Mouse (Mus musculus) myocyte (in vitro differentiated cells): ENCODE data around the gene Smap2. TPM values are rescaled to one million over a fixed set of nuclear protein-coding genes. Genes with fewer than 3 reads are reported as not detected.

Source experiments
- H3K27me3 ChIP-seq: one replicate; pipeline ENCODE4 v1.6.1; 2011; ENCODE audit not compliant: control insufficient read depth, insufficient read depth, insufficient read length
- H3K36me3 ChIP-seq: one replicate; pipeline ENCODE4 v1.6.1; 2011; ENCODE audit not compliant: control insufficient read depth, insufficient read depth
- H3K4me2 ChIP-seq: one replicate; pipeline ENCODE4 v1.6.1; 2011; ENCODE audit warnings: low read depth, control low read depth
- H3K4me3 ChIP-seq: one replicate; pipeline ENCODE4 v1.5.1; 2011; ENCODE audit warnings: mild to moderate bottlenecking, control low read depth, moderate library complexity
- H3K79me2 ChIP-seq: one replicate; pipeline ENCODE4 v1.6.1; 2011; ENCODE audit not compliant: control insufficient read depth, insufficient read depth
- H3ac ChIP-seq: one replicate; pipeline ENCODE4 v1.6.1; 2011; ENCODE audit not compliant: control insufficient read depth, insufficient read length
- CEBPB ChIP-seq: IDR thresholded peaks from 2 replicates; pipeline ENCODE4 v1.6.1; 2011; ENCODE audit warnings: mild to moderate bottlenecking, moderate library complexity; ENCODE audit not compliant: poor library complexity, insufficient read depth, severe bottlenecking
- E2F4 ChIP-seq: IDR thresholded peaks from one replicate; pipeline ENCODE4 v1.6.1; 2011; ENCODE audit warnings: mild to moderate bottlenecking, control low read depth, moderate library complexity; ENCODE audit not compliant: insufficient read depth
- MAX ChIP-seq: IDR thresholded peaks from one replicate; pipeline ENCODE4 v1.6.1; 2011; ENCODE audit warnings: low read depth, mild to moderate bottlenecking, control low read depth
- MYOD1 ChIP-seq, 3 experiments: IDR thresholded peaks; one replicate each; pipeline ENCODE4 v1.6.1; 2011; ENCODE audit warnings: control low read depth in 2 of 3, low read depth in 2 of 3, mild to moderate bottlenecking in 2 of 3, moderate library complexity in 1 of 3; ENCODE audit not compliant: insufficient read length in 2 of 3, control insufficient read depth in 1 of 3
- MYOG ChIP-seq, 3 experiments: IDR thresholded peaks; one replicate each; pipeline ENCODE4 v1.6.1; 2011; ENCODE audit warnings: control low read depth in 2 of 3, low read depth in 2 of 3, mild to moderate bottlenecking in 2 of 3; ENCODE audit not compliant: insufficient read length in 2 of 3, control insufficient read depth in 1 of 3, insufficient read depth in 1 of 3
- POLR2A ChIP-seq: IDR thresholded peaks from one replicate; pipeline ENCODE4 v1.6.1; 2011; ENCODE audit warnings: low read depth, mild to moderate bottlenecking, control low read depth, moderate library complexity; ENCODE audit not compliant: insufficient read length
- POLR2AphosphoS2 ChIP-seq: IDR thresholded peaks from one replicate; pipeline ENCODE4 v1.6.1; 2011; ENCODE audit warnings: low read depth, control low read depth; ENCODE audit not compliant: insufficient read length
- REST ChIP-seq: IDR thresholded peaks from one replicate; pipeline ENCODE4 v1.6.1; 2011; ENCODE audit warnings: mild to moderate bottlenecking, control low read depth, moderate library complexity; ENCODE audit not compliant: insufficient read depth, insufficient read length
- SRF ChIP-seq: IDR thresholded peaks from one replicate; pipeline ENCODE4 v1.6.1; 2011; ENCODE audit warnings: low read depth; ENCODE audit not compliant: control insufficient read depth, insufficient read length
- TCF12 ChIP-seq: IDR thresholded peaks from one replicate; pipeline ENCODE4 v1.6.1; 2011; ENCODE audit warnings: mild to moderate bottlenecking, control low read depth; ENCODE audit not compliant: poor library complexity, insufficient read depth, severe bottlenecking
- TCF3 ChIP-seq: IDR thresholded peaks from one replicate; pipeline ENCODE4 v1.6.1; 2011; ENCODE audit warnings: low read depth, control low read depth; ENCODE audit not compliant: insufficient read length
- USF1 ChIP-seq: IDR thresholded peaks from one replicate; pipeline ENCODE4 v1.6.1; 2011; ENCODE audit warnings: low read depth, mild to moderate bottlenecking, control low read depth, moderate library complexity
- polyA plus RNA-seq: library from polyadenylated mRNA; unstranded; fragments of >200 nt; fragmentation: generic; extraction: Trizol; gene quantifications from one replicate; pipeline ENCODE4 v1.2.1, GENCODE M21; 2012; ENCODE audit warnings: missing spikeins

Gene Smap2
- polyA plus RNA-seq, 1 experiment, result 31.3 TPM

DNA sequence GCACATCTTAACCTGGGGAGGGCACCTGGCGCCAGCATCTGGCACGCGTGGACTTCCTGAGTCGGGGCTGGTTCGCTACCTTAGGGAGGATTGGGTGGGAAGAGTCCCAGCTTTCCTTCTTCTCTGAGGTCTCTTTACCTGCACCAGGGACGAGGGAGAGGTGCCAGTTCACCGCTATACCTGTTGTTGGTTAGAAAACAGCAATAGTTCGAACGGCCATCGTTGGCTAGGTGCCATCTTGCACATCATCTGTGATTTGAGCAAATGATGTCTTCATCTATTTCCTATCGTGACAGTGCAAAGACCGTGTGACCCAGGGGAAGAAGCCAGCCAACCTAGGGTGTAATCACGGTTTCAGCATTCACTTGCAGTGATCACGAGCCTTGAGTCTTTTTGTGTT is 23.3 kb upstream of the Smap2 start:
- no peak overlapping the region for H3K4me2 ChIP-seq
- TF ChIP-seq MAX (no peak), REST (no peak), MYOD1 (IDR thresholded peaks at IDR 0.05; ENCODE audit: control insufficient read depth in 1 of 3, insufficient read length in 2 of 3, low read depth in 2 of 3) (no peak), TCF3 (no peak), E2F4 (no peak), CEBPB (no peak), USF1 (no peak), POLR2A (no peak), POLR2AphosphoS2 (no peak), MYOG (IDR thresholded peaks at IDR 0.05; ENCODE audit: control insufficient read depth in 1 of 3, insufficient read depth in 1 of 3, insufficient read length in 2 of 3, low read depth in 2 of 3) (no peak), TCF12 (no peak), SRF (no peak)
- H3ac ChIP-seq, result no peak overlapping the region
- no peaks in the 10 kb centered on the region for H3K36me3 ChIP-seq
- no peaks in the 10 kb centered on the region for H3K79me2 ChIP-seq
- H3K27me3 ChIP-seq, result peaks cover 38% of the 10 kb centered on the region
- H3K4me3 ChIP-seq, result no peak overlapping the region

- no peak within 1 kb of the TSS for H3K4me3 ChIP-seq
- no peaks in the 10 kb centered on the region for H3K36me3 ChIP-seq
- no peaks in the 10 kb centered on the region for H3K79me2 ChIP-seq
- peaks cover 33% of the 10 kb centered on the region for H3K27me3 ChIP-seq
- TF ChIP-seq CEBPB (no peak), TCF12 (no peak), MYOG (IDR thresholded peaks at IDR 0.05; ENCODE audit: control insufficient read depth in 1 of 3, insufficient read depth in 1 of 3, insufficient read length in 2 of 3, low read depth in 2 of 3) (no peak), MYOD1 (IDR thresholded peaks at IDR 0.05; ENCODE audit: control insufficient read depth in 1 of 3, insufficient read length in 2 of 3, low read depth in 2 of 3) (no peak), TCF3 (no peak), MAX (no peak), POLR2A (no peak), SRF (no peak), USF1 (no peak), E2F4 (no peak), REST (no peak), POLR2AphosphoS2 (no peak)
- no peak within 1 kb of the TSS for H3K4me2 ChIP-seq
- no peak within 1 kb of the TSS for H3ac ChIP-seq
Measured at GRCm38 (mm10) chr4:121039331-121040115, 22.5 kb upstream of the Smap2 start, which contains the start of gene Col9a2. TSS of gene Col9a2 (plus strand) at chr4:121039385.

- TF ChIP-seq TCF12, result no peak
- no peak for TF ChIP-seq TCF3
- no peak for TF ChIP-seq USF1
- no peak for TF ChIP-seq REST
- TF ChIP-seq MYOG (IDR thresholded peaks at IDR 0.05; ENCODE audit: control insufficient read depth in 1 of 3, insufficient read depth in 1 of 3, insufficient read length in 2 of 3, low read depth in 2 of 3), result no peak
- no peak for TF ChIP-seq MAX
- TF ChIP-seq CEBPB, result no peak
- no peak for TF ChIP-seq SRF
- no peak for TF ChIP-seq POLR2A
- no peak for TF ChIP-seq POLR2AphosphoS2
- TF ChIP-seq MYOD1 (IDR thresholded peaks at IDR 0.05; ENCODE audit: control insufficient read depth in 1 of 3, insufficient read length in 2 of 3, low read depth in 2 of 3), result no peak
- H3K27me3 ChIP-seq, result peaks cover 12% of the 10 kb centered on the region
Measured at GRCm38 (mm10) chr4:121033006-121033405, 16.0 kb upstream of the Smap2 start.

DNA sequence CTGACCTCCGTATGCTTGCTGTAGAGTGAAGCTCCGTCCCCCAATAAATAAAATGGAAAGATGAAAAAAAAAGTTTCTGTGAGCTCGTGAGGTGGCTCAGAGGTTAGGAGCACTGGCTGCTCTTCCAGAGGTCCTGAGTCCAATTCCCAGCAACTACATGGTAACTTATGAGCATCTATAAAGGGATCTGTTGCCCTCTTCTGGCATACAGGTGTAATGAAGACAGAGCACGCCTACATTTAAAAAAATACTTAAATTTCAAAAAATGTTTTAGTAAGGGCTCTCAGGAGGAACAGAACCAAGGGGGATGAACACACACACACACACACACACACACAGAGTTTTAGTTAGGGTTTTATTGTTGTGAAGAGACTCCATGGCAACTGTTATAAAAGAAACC is 14.4 kb upstream of the Smap2 start:
- H3K4me2 ChIP-seq, result no peak overlapping the region
- TF ChIP-seq TCF3 (no peak), SRF (no peak), POLR2AphosphoS2 (no peak), MYOG (IDR thresholded peaks at IDR 0.05; ENCODE audit: control insufficient read depth in 1 of 3, insufficient read depth in 1 of 3, insufficient read length in 2 of 3, low read depth in 2 of 3) (no peak), TCF12 (no peak), MAX (no peak)
- H3K36me3 ChIP-seq, result no peaks in the 10 kb centered on the region
- peaks cover 9% of the 10 kb centered on the region for H3K27me3 ChIP-seq
- H3ac ChIP-seq, result no peak overlapping the region
- H3K79me2 ChIP-seq, result no peaks in the 10 kb centered on the region
- no peak overlapping the region for H3K4me3 ChIP-seq

More at GRCm38 (mm10) chr4:121033006-121033405, 16.0 kb upstream of the Smap2 start:
- Histone ChIP-seq H3K36me3 (no peaks in the 10 kb centered on the region), H3K4me3 (no peak overlapping the region), H3K4me2 (no peak overlapping the region), H3ac (no peak overlapping the region), H3K79me2 (no peaks in the 10 kb centered on the region)

DNA sequence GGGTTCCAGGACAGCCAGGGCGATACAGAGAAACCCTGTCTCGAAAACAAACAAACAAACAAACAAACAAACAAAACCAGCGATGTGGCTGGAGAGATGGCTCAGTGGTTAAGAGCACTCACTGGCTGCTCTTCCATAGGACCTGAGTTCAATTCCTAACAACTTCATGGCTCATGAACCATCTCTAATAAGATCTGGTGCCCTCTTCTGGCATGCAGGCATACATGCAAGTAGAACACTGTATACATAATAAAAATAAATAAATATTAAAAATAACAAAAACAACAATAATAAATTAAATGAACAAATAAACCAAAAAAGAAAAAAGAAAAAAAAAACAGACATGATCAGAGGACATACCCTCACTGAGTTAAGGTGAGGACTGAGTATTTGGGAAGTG is 12.6 kb upstream of the Smap2 start:
- H3ac ChIP-seq, result no peak overlapping the region
- no peaks in the 10 kb centered on the region for H3K79me2 ChIP-seq
- H3K27me3 ChIP-seq, result peaks cover 7% of the 10 kb centered on the region
- H3K4me2 ChIP-seq, result no peak overlapping the region
- H3K4me3 ChIP-seq, result no peak overlapping the region
- no peaks in the 10 kb centered on the region for H3K36me3 ChIP-seq
- TF ChIP-seq POLR2AphosphoS2 (no peak), TCF3 (no peak), USF1 (no peak), E2F4 (no peak), MYOD1 (IDR thresholded peaks at IDR 0.05; ENCODE audit: control insufficient read depth in 1 of 3, insufficient read length in 2 of 3, low read depth in 2 of 3) (no peak)
